Mouse (Mus musculus) liver, postnatal 0 days (tissue): ENCODE results near the gene Pilra.
A peak's percentile ranks its signal among the peaks of the same experiment; 100 is the strongest.

ENCODE experiments used
- CTCF ChIP-seq: sonication (generic); IDR thresholded peaks from 2 replicates; pipeline ENCODE4 v1.5.1; 2016; ENCODE audit warnings: antibody characterized with exemption, low read depth
- EP300 ChIP-seq: IDR thresholded peaks from 2 replicates; pipeline ENCODE4 v1.6.1; 2016; ENCODE audit warnings: antibody characterized with exemption, low read depth, mild to moderate bottlenecking

DNA sequence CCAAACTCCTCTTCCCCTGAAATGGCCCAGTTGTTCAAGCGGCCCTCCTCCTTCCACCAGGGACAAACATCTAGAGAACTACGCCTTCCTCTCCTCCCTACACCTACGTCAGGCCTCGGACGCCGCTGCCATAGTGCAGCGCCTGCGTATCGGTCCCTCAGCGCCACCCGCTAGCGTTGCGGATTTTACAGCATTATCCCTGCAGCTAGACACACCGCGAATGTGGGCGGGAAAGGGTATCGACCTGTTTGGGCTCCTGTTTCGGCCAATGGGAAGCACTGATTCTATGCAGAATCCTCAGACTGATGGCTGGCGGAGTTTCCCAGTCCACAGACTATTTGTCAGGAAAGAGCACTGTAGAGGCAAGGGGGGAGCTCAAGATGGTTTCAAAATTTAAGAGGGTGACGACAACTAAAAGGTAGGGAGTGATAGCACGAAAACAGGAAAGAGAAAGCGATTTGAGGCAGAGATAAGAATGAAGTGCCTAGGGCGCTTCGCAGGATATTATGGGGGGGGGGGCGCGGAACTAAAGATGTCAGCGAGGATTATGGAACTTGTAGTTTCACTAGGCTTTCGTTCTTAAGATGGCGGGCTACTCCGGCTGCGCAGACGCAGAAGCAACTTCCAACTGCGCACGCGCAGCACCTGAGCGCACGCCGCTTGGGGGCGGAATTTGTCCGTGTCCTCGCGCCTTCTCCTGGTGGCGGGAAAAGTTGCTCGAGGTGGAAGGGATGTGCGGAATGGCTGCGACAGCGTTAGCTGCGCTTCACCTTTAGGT is 48.7 kb downstream of the Pilra start, which contains the start of the genes Mepce and Zcwpw1:
- peak; percentile 93 for TF ChIP-seq CTCF
- peak; percentile 46; the same call in 1 of the 2 replicates for TF ChIP-seq EP300
